Mouse (Mus musculus): ENCODE measurements around the gene Cux1. TPM values are rescaled to one million over a fixed set of nuclear protein-coding genes. Genes with fewer than 3 reads are reported as not detected.
"Not testable (repeated sequence)": the region's sequence is repeated elsewhere in the genome, so short reads cannot be mapped to it uniquely, and the experiment has no call there.

Cux1 gene
- polyA plus RNA-seq, 1 experiment from 2014 or later = 17.1 TPM

- H3K27me3 ChIP-seq; ATAC-seq (ENCODE audit: insufficient read depth); H3K4me3 ChIP-seq (replicated peaks); H3K9ac ChIP-seq; H3K4me2 ChIP-seq; H3K9me3 ChIP-seq (replicated peaks); H3K27ac ChIP-seq (replicated peaks); H3K36me3 ChIP-seq (replicated peaks): not testable (repeated sequence)
- 41% methylated on average over 2 of the region's 2 CpGs for whole genome bisulfite sequencing (ENCODE audit: insufficient replicate concordance)
- peaks cover 13% of the 10 kb centered on the region for H3K4me1 ChIP-seq (replicated peaks)
Measured at GRCm38 (mm10) chr5:136470985-136471735, 96.1 kb downstream of the Cux1 start.

GRCm38 (mm10) chr5:136469301-136469700 lies 98.0 kb downstream of the Cux1 start:
- ATAC-seq (ENCODE audit: insufficient read depth) = no peak
- 41% methylated on average over 1 of the region's 1 CpGs for whole genome bisulfite sequencing (ENCODE audit: insufficient replicate concordance)
- H3K9ac ChIP-seq = no peak overlapping the region
- no peak overlapping the region for H3K27ac ChIP-seq (replicated peaks)
- H3K9me3 ChIP-seq (replicated peaks) = no peaks in the 10 kb centered on the region
- peaks cover 27% of the 10 kb centered on the region for H3K4me1 ChIP-seq (replicated peaks)
- H3K4me3 ChIP-seq (replicated peaks) = no peak overlapping the region
- H3K36me3 ChIP-seq (replicated peaks) = no peaks in the 10 kb centered on the region
- H3K4me2 ChIP-seq = no peak overlapping the region
- no peaks in the 10 kb centered on the region for H3K27me3 ChIP-seq

- no peak for ATAC-seq (ENCODE audit: insufficient read depth)
- WGBS (ENCODE audit: insufficient replicate concordance) = 32% methylated on average over 7 of the region's 8 CpGs
- H3K4me2 ChIP-seq = no peak overlapping the region
- H3K27me3 ChIP-seq = no peaks in the 10 kb centered on the region
- no peak overlapping the region for H3K4me3 ChIP-seq (replicated peaks)
- no peak overlapping the region for H3K27ac ChIP-seq (replicated peaks)
- H3K4me1 ChIP-seq (replicated peaks) = peaks cover 34% of the 10 kb centered on the region
- H3K9me3 ChIP-seq (replicated peaks) = no peaks in the 10 kb centered on the region
- H3K9ac ChIP-seq = no peak overlapping the region
- no peaks in the 10 kb centered on the region for H3K36me3 ChIP-seq (replicated peaks)
Measured at GRCm38 (mm10) chr5:136467360-136467999, 99.8 kb downstream of the Cux1 start.

- Histone ChIP-seq H3K4me2 (no peak overlapping the region), H3K4me1 (replicated peaks) (peaks cover 34% of the 10 kb centered on the region), H3K27me3 (no peaks in the 10 kb centered on the region), H3K4me3 (replicated peaks) (no peak overlapping the region), H3K36me3 (replicated peaks) (no peaks in the 10 kb centered on the region), H3K9ac (no peak overlapping the region), H3K27ac (replicated peaks) (no peak overlapping the region), H3K9me3 (replicated peaks) (no peaks in the 10 kb centered on the region)
- no peak for ATAC-seq (ENCODE audit: insufficient read depth)
- WGBS (ENCODE audit: insufficient replicate concordance) = 63% methylated on average over 11 of the region's 11 CpGs
Measured at GRCm38 (mm10) chr5:136465770-136466406, 101.4 kb downstream of the Cux1 start.

GRCm38 (mm10) chr5:136465366-136465765 lies 101.9 kb downstream of the Cux1 start:
- ATAC-seq (ENCODE audit: insufficient read depth) = no peak
- Histone ChIP-seq H3K9me3 (replicated peaks) (no peaks in the 10 kb centered on the region), H3K4me3 (replicated peaks) (no peak overlapping the region), H3K27ac (replicated peaks) (no peak overlapping the region), H3K27me3 (no peaks in the 10 kb centered on the region), H3K4me1 (replicated peaks) (peaks cover 34% of the 10 kb centered on the region), H3K36me3 (replicated peaks) (no peaks in the 10 kb centered on the region), H3K9ac (no peak overlapping the region), H3K4me2 (no peak overlapping the region)
- WGBS (ENCODE audit: insufficient replicate concordance) = 48% methylated on average over 5 of the region's 5 CpGs

GRCm38 (mm10) chr5:136464849-136465248 lies 102.4 kb downstream of the Cux1 start:
- Histone ChIP-seq H3K9ac (no peak overlapping the region), H3K4me2 (no peak overlapping the region), H3K4me1 (replicated peaks) (peaks cover 34% of the 10 kb centered on the region), H3K27ac (replicated peaks) (no peak overlapping the region), H3K27me3 (no peaks in the 10 kb centered on the region), H3K4me3 (replicated peaks) (no peak overlapping the region), H3K9me3 (replicated peaks) (no peaks in the 10 kb centered on the region), H3K36me3 (replicated peaks) (no peaks in the 10 kb centered on the region)
- WGBS (ENCODE audit: insufficient replicate concordance) = 64% methylated on average over 3 of the region's 3 CpGs
- no peak for ATAC-seq (ENCODE audit: insufficient read depth)

GRCm38 (mm10) chr5:136464128-136464527 lies 103.2 kb downstream of the Cux1 start:
- Histone ChIP-seq H3K9ac (no peak overlapping the region), H3K27ac (replicated peaks) (no peak overlapping the region), H3K9me3 (replicated peaks) (no peaks in the 10 kb centered on the region), H3K4me1 (replicated peaks) (peaks cover 36% of the 10 kb centered on the region), H3K4me3 (replicated peaks) (no peak overlapping the region), H3K36me3 (replicated peaks) (no peaks in the 10 kb centered on the region), H3K4me2 (no peak overlapping the region), H3K27me3 (no peaks in the 10 kb centered on the region)
- WGBS (ENCODE audit: insufficient replicate concordance) = 37% methylated on average over 2 of the region's 2 CpGs
- ATAC-seq (ENCODE audit: insufficient read depth) = no peak

GRCm38 (mm10) chr5:136462613-136463012 lies 104.7 kb downstream of the Cux1 start:
- no peaks in the 10 kb centered on the region for H3K36me3 ChIP-seq (replicated peaks)
- no peaks in the 10 kb centered on the region for H3K9me3 ChIP-seq (replicated peaks)
- H3K27ac ChIP-seq (replicated peaks) = no peak overlapping the region
- H3K4me2 ChIP-seq = no peak overlapping the region
- no peak overlapping the region for H3K9ac ChIP-seq
- no peak overlapping the region for H3K4me3 ChIP-seq (replicated peaks)
- WGBS (ENCODE audit: insufficient replicate concordance) = 62% methylated on average over 6 of the region's 6 CpGs
- H3K4me1 ChIP-seq (replicated peaks) = peaks cover 32% of the 10 kb centered on the region
- ATAC-seq (ENCODE audit: insufficient read depth) = no peak
- H3K27me3 ChIP-seq = no peaks in the 10 kb centered on the region

- Histone ChIP-seq H3K27me3 (no peaks in the 10 kb centered on the region), H3K9ac (no peak overlapping the region), H3K4me1 (replicated peaks) (peaks cover 26% of the 10 kb centered on the region), H3K27ac (replicated peaks) (no peak overlapping the region), H3K4me2 (no peak overlapping the region), H3K9me3 (replicated peaks) (no peaks in the 10 kb centered on the region), H3K4me3 (replicated peaks) (no peak overlapping the region), H3K36me3 (replicated peaks) (no peaks in the 10 kb centered on the region)
- 71% methylated on average over 6 of the region's 6 CpGs for WGBS (ENCODE audit: insufficient replicate concordance)
- no peak for ATAC-seq (ENCODE audit: insufficient read depth)
Measured at GRCm38 (mm10) chr5:136459901-136460300, 107.4 kb downstream of the Cux1 start.

GRCm38 (mm10) chr5:136458893-136459499 lies 108.3 kb downstream of the Cux1 start:
- Histone ChIP-seq H3K4me2 (no peak overlapping the region), H3K4me3 (replicated peaks) (no peak overlapping the region), H3K9ac (no peak overlapping the region), H3K36me3 (replicated peaks) (no peaks in the 10 kb centered on the region), H3K4me1 (replicated peaks) (peaks cover 21% of the 10 kb centered on the region), H3K27ac (replicated peaks) (0 out of 2 replicates have a peak overlapping the region, but pooled peaks have one; percentile 14), H3K27me3 (no peaks in the 10 kb centered on the region), H3K9me3 (replicated peaks) (no peaks in the 10 kb centered on the region)
- 49% methylated on average over 11 of the region's 11 CpGs for WGBS (ENCODE audit: insufficient replicate concordance)
- no peak for ATAC-seq (ENCODE audit: insufficient read depth)

Data from liver, embryonic 15.5 days (tissue).